Mouse (Mus musculus) E14TG2a.4 (cell line): ENCODE results near the gene Furin.

Experiments
- H3K27me3 ChIP-seq: 2 replicates; pipeline ENCODE4 v1.6.1; 2014; ENCODE audit warnings: low read length, control low read depth; ENCODE audit not compliant: insufficient read depth
- H3K36me3 ChIP-seq: 2 replicates; pipeline ENCODE4 v1.6.1; 2014; ENCODE audit warnings: low read length, control low read depth; ENCODE audit not compliant: insufficient read depth
- H3K4me1 ChIP-seq: replicated peaks from 2 replicates; pipeline ENCODE4 v1.6.1; 2014; ENCODE audit warnings: low read depth, low read length, control low read depth
- H3K4me3 ChIP-seq: replicated peaks from 2 replicates; pipeline ENCODE4 v1.5.1; 2014; ENCODE audit warnings: mild to moderate bottlenecking, low read length
- H3K9me3 ChIP-seq: 2 replicates; pipeline ENCODE4 v1.6.1; 2014; ENCODE audit warnings: low read length, control low read depth
- CTCF ChIP-seq: conservative IDR thresholded peaks from 2 replicates; pipeline ENCODE4 v1.5.1; 2014; ENCODE audit warnings: low read length
- NANOG ChIP-seq: IDR thresholded peaks from 2 replicates; pipeline ENCODE4 v1.6.1; 2014; ENCODE audit warnings: borderline replicate concordance, low read length, mixed read lengths
- POU5F1 ChIP-seq: IDR thresholded peaks from 2 replicates; pipeline ENCODE4 v1.6.1; 2014; ENCODE audit warnings: low read length, borderline replicate concordance

Gene Furin

GRCm38 (mm10) chr7:80446221-80446878 lies 41.1 kb upstream of the Furin start:
- Histone ChIP-seq H3K9me3 (no peaks in the 10 kb centered on the region), H3K27me3 (peaks cover 4% of the 10 kb centered on the region; the same call in 1 of the 2 replicates), H3K36me3 (no peaks in the 10 kb centered on the region), H3K4me3 (no peak overlapping the region), H3K4me1 (peaks cover 42% of the 10 kb centered on the region)
- no peak for TF ChIP-seq NANOG
- no peak for TF ChIP-seq CTCF
- no peak for TF ChIP-seq POU5F1

GRCm38 (mm10) chr7:80445492-80445891 lies 40.3 kb upstream of the Furin start:
- H3K27me3 ChIP-seq = peaks cover 4% of the 10 kb centered on the region; the same call in 1 of the 2 replicates
- no peaks in the 10 kb centered on the region for H3K36me3 ChIP-seq
- no peak for TF ChIP-seq NANOG
- no peak for TF ChIP-seq POU5F1
- TF ChIP-seq CTCF = no peak
- peaks cover 46% of the 10 kb centered on the region for H3K4me1 ChIP-seq
- no peaks in the 10 kb centered on the region for H3K9me3 ChIP-seq
- peak overlapping the region; percentile 50; the same call in 1 of the 2 replicates for H3K4me3 ChIP-seq

DNA sequence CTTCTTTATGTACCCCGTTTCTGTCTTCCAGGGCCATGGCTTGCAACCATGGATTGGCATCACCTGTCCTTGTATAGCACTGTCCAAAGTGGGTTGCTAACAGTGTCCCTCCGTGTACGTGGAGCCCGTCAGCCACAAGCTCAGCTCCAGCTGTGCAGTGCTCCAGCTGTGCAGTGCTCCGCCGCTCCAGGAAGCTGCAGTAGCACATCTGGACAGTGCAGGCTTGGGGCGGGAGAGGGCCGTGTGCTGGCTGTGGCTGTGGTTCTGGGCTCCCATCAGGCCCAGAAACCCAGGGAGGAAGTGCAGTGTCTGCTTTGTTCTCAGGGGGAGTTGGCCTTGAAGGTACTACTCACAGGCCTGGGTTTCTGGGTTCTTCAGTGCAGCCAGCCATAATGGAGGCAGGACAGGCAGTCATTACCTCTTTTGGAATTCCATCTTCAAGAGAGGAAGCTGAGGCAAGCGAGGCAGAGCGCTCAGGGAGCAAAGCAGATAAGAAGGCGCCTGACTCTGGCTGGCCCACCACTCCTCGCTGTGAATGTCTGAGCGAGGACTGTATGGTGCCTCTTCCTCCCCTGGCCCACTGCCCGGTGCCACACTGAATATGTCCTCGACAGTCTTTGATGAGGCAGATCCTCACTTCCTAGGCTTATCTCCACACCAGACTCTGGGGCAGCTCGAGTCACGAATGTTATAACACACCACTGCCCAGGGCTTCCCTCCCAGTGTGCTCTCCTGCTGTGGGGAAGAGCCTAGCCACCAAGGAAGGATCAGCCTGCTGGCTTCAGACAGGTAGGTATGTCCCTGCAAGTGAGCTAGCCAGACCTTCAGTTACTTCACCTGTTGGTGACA lies 39.4 kb upstream of the Furin start:
- no peak for TF ChIP-seq NANOG
- no peaks in the 10 kb centered on the region for H3K36me3 ChIP-seq
- peaks cover 53% of the 10 kb centered on the region for H3K4me1 ChIP-seq
- no peak overlapping the region for H3K4me3 ChIP-seq
- H3K27me3 ChIP-seq = peaks cover 4% of the 10 kb centered on the region; the same call in 1 of the 2 replicates
- H3K9me3 ChIP-seq = no peaks in the 10 kb centered on the region

DNA sequence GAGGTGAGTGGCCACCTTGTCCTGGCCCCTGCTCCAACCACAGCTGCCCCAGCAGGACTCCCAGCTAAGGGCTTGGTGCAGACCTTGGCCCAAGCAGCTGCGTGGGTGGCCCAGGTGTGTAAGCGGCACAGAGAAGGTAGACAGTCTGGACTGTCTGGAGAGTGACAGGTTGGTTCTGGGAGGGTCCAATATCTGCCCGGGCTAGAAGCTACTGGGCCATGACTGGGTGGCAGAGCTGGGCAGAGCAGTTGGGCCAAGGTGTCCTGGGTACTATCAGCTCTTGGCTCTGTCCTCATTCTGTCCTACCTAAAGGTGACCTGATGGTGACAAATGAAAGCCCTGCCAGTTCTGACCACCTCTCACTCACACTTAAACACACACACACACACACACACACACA lies 37.9 kb upstream of the Furin start:
- no peak overlapping the region for H3K4me3 ChIP-seq
- H3K9me3 ChIP-seq = no peaks in the 10 kb centered on the region
- TF ChIP-seq NANOG (no peak), POU5F1 (no peak), CTCF (no peak)
- H3K36me3 ChIP-seq = no peaks in the 10 kb centered on the region
- H3K27me3 ChIP-seq = peaks cover 4% of the 10 kb centered on the region; the same call in 1 of the 2 replicates
- H3K4me1 ChIP-seq = peaks cover 53% of the 10 kb centered on the region

- TF ChIP-seq POU5F1 = no peak
- TF ChIP-seq CTCF = no peak
- no peak for TF ChIP-seq NANOG
- no peaks in the 10 kb centered on the region for H3K36me3 ChIP-seq
- peaks cover 4% of the 10 kb centered on the region; the same call in 1 of the 2 replicates for H3K27me3 ChIP-seq
- H3K4me3 ChIP-seq = no peak overlapping the region
- no peaks in the 10 kb centered on the region for H3K9me3 ChIP-seq
- H3K4me1 ChIP-seq = peaks cover 53% of the 10 kb centered on the region
Observed at GRCm38 (mm10) chr7:80441986-80442904, 37.0 kb upstream of the Furin start.

- Histone ChIP-seq H3K36me3 (no peaks in the 10 kb centered on the region), H3K9me3 (no peaks in the 10 kb centered on the region), H3K4me3 (no peak overlapping the region), H3K4me1 (peaks cover 47% of the 10 kb centered on the region), H3K27me3 (peaks cover 4% of the 10 kb centered on the region; the same call in 1 of the 2 replicates)
- TF ChIP-seq POU5F1 = no peak
- no peak for TF ChIP-seq CTCF
- no peak for TF ChIP-seq NANOG
Observed at GRCm38 (mm10) chr7:80440685-80441084, 35.4 kb upstream of the Furin start.

GRCm38 (mm10) chr7:80439789-80440488 lies 34.7 kb upstream of the Furin start:
- TF ChIP-seq NANOG = no peak
- TF ChIP-seq POU5F1 = no peak
- no peak for TF ChIP-seq CTCF

More at GRCm38 (mm10) chr7:80439789-80440488, 34.7 kb upstream of the Furin start:
- no peaks in the 10 kb centered on the region for H3K36me3 ChIP-seq
- H3K27me3 ChIP-seq = peaks cover 2% of the 10 kb centered on the region; the same call in 1 of the 2 replicates
- H3K9me3 ChIP-seq = no peaks in the 10 kb centered on the region
- no peak overlapping the region for H3K4me3 ChIP-seq
- peaks cover 46% of the 10 kb centered on the region for H3K4me1 ChIP-seq
